Mouse (Mus musculus) frontal cortex, adult (tissue): ENCODE measurements at regions not wholly inside any gene's neighbourhood (a gene's known extent, or its start where the extent isn't known, plus 50 kb on each side); places are given as distances from the start of the nearest gene placed in this dataset.
A peak's percentile ranks its signal among the peaks of the same experiment; 100 is the strongest.
"Not testable (repeated sequence)": the region's sequence is repeated elsewhere in the genome, so short reads cannot be mapped to it uniquely, and the experiment has no call there.

ENCODE experiments used
- ATAC-seq: cut with Nextera tagmentation; 2 replicates; pipeline ENCODE4 v1.9.2; 2017; ENCODE audit warnings: mild to moderate bottlenecking, moderate library complexity, mixed read lengths; ENCODE audit not compliant: low TSS enrichment

- ATAC-seq, result no peak; the same call in 1 of the 2 replicates
Measured at GRCm38 (mm10) chr8:99763012-99763411, 346.7 kb upstream of the Cdh8 start.

GRCm38 (mm10) chr8:99736190-99736589, 319.9 kb upstream of the Cdh8 start:
- peak; percentile 81 for ATAC-seq

- no peak for ATAC-seq
Measured at GRCm38 (mm10) chr8:99724626-99725218, 308.5 kb upstream of the Cdh8 start.

- no peak for ATAC-seq
Measured at GRCm38 (mm10) chr8:99718927-99719326, 302.7 kb upstream of the Cdh8 start.

GRCm38 (mm10) chr8:99681673-99682072, 265.4 kb upstream of the Cdh8 start:
- ATAC-seq, result peak; percentile 78

GRCm38 (mm10) chr8:99679253-99679899, 263.1 kb upstream of the Cdh8 start:
- ATAC-seq, result not testable (repeated sequence)

GRCm38 (mm10) chr8:99667693-99668092, 251.4 kb upstream of the Cdh8 start:
- ATAC-seq, result not testable (repeated sequence)

GRCm38 (mm10) chr8:99651302-99651621, 235.0 kb upstream of the Cdh8 start:
- no peak for ATAC-seq

GRCm38 (mm10) chr8:99650587-99651301, 234.5 kb upstream of the Cdh8 start:
- no peak for ATAC-seq

GRCm38 (mm10) chr8:99640543-99640942, 224.3 kb upstream of the Cdh8 start:
- ATAC-seq, result no peak

- peak; percentile 81 for ATAC-seq
Measured at GRCm38 (mm10) chr8:99630958-99631357, 214.7 kb upstream of the Cdh8 start.

- no peak for ATAC-seq
Measured at GRCm38 (mm10) chr8:99621626-99622025, 205.4 kb upstream of the Cdh8 start.

- peak; percentile 67; the same call in 1 of the 2 replicates for ATAC-seq
Measured at GRCm38 (mm10) chr8:99604327-99604726, 188.1 kb upstream of the Cdh8 start.

GRCm38 (mm10) chr8:99591308-99592004, 175.2 kb upstream of the Cdh8 start:
- no peak for ATAC-seq

GRCm38 (mm10) chr8:99544102-99544501, 127.8 kb upstream of the Cdh8 start:
- no peak for ATAC-seq

GRCm38 (mm10) chr8:99532686-99533415, 116.6 kb upstream of the Cdh8 start:
- ATAC-seq, result peak; percentile 99

GRCm38 (mm10) chr8:99502055-99502454, 85.8 kb upstream of the Cdh8 start:
- no peak for ATAC-seq
